ENCODE assay signal across 23 mouse cellular contexts in the genomic region with DNA sequence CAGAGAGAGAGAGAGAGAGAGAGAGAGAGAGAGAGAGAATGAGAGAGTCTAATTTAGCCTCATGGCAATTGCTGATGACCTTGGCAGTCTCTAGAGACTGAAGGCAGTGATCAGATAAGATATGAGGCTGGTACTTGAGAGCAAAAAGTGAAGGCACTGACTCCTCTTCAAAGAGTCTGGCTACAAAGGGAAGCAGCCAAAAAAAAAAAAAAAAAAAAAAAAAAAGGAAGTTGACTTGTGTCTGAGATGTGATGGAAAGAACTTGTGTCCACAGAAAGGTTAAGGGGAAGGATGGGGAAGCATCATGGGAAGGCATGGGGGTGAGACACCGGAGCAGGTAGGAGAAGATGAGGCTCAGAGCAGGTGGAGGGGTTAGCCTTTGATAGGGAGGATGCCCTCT.
"Had no signal": no experiment of that assay in that cellular context is flagged by ENCODE, and none has a peak within 500 bp of the region (broad histone marks: within the 10 kb centered on the region; RNA-seq: fewer than 3 reads in every experiment).

No protein-coding gene starts in this region.

- H3K4me2 ChIP-seq: heart, embryonic 12.5 days; hindbrain, embryonic 12.5 days; hindbrain, embryonic 14.5 days; intestine, embryonic 15.5 days; limb, embryonic 12.5 days; liver, embryonic 11.5 days; liver, embryonic 13.5 days had no signal

- H3K9me3 ChIP-seq: heart, embryonic 12.5 days; hindbrain, embryonic 10.5 days; hindbrain, embryonic 12.5 days; intestine, embryonic 15.5 days; limb, embryonic 10.5 days; limb, embryonic 12.5 days; liver, embryonic 13.5 days had no signal

- H3K27me3 ChIP-seq: heart, embryonic 12.5 days; hindbrain, embryonic 12.5 days; intestine, embryonic 15.5 days; limb, embryonic 12.5 days; liver, embryonic 13.5 days had no signal

- H3K9ac ChIP-seq: heart, embryonic 12.5 days; hindbrain, embryonic 12.5 days; hindbrain, embryonic 14.5 days; intestine, embryonic 15.5 days; limb, embryonic 12.5 days; liver, embryonic 13.5 days had no signal

- H3K27ac ChIP-seq: gastrocnemius, adult 2 months; heart, adult 2 months; hindbrain, embryonic 10.5 days; hindbrain, embryonic 12.5 days; hindbrain, embryonic 14.5 days; intestine, embryonic 15.5 days; limb, embryonic 10.5 days; limb, embryonic 12.5 days; liver, embryonic 13.5 days had no signal

- DNase-seq: gastrocnemius, adult 2 months; gastrocnemius, postnatal 10 days; gastrocnemius, postnatal 25 days; heart, adult 2 months; heart, postnatal 10 days; heart, postnatal 4 days; kidney, adult 18-20 months; kidney, adult 8-10 months; kidney, postnatal 10 days; kidney, postnatal 25 days; kidney, postnatal 4 days; liver; liver, embryonic 13.5 days had no signal

- H3K36me3 ChIP-seq: heart, embryonic 12.5 days; hindbrain, embryonic 10.5 days; hindbrain, embryonic 12.5 days; intestine, embryonic 15.5 days; limb, embryonic 10.5 days; limb, embryonic 12.5 days; liver, embryonic 13.5 days had no signal

- H3K4me3 ChIP-seq: gastrocnemius, adult 2 months; heart, adult 2 months; heart, embryonic 12.5 days; hindbrain, embryonic 10.5 days; hindbrain, embryonic 12.5 days; intestine, embryonic 15.5 days; layer of hippocampus, adult 2 months; left cerebral cortex, adult 2 months; limb, embryonic 10.5 days; limb, embryonic 12.5 days; liver, embryonic 13.5 days had no signal

- H3K4me1 ChIP-seq: heart, embryonic 12.5 days; hindbrain, embryonic 10.5 days; hindbrain, embryonic 12.5 days; intestine, embryonic 15.5 days; limb, embryonic 10.5 days; limb, embryonic 12.5 days; liver, embryonic 13.5 days had no signal
